ENCODE assay signal across 11 mouse cellular contexts in genomic region chr9:86961663-86962062, GRCm38 (mm10). TPM values are rescaled to one million over a fixed set of nuclear protein-coding genes. Genes with fewer than 3 reads are reported as not detected.
DNase-seq lines count a peak whose midpoint lies in the region; ATAC-seq and TF ChIP-seq lines count a peak whose summit lies in the region.
"Had no signal": no experiment of that assay in that cellular context is flagged by ENCODE, and none has a peak within 500 bp of the region (broad histone marks: within the 10 kb centered on the region; RNA-seq: fewer than 3 reads in every experiment).

No protein-coding gene starts in this region.

- no peaks in the 10 kb centered on the region for H3K36me3 ChIP-seq in lung, embryonic 14.5 days (ENCODE audit: insufficient read depth)
- no peaks in the 10 kb centered on the region for H3K36me3 ChIP-seq in midbrain, embryonic 14.5 days (ENCODE audit: control insufficient read depth, insufficient read depth, low read length)
- H3K36me3 ChIP-seq in liver, postnatal 0 days (replicated peaks; ENCODE audit: insufficient read depth, low read length): no peaks in the 10 kb centered on the region
- H3K36me3 ChIP-seq: heart, embryonic 10.5 days had no signal

- no peaks in the 10 kb centered on the region for H3K9me3 ChIP-seq in lung, embryonic 14.5 days (ENCODE audit: low read depth, low read length)
- H3K9me3 ChIP-seq in midbrain, embryonic 14.5 days (ENCODE audit: control insufficient read depth, low read length): no peaks in the 10 kb centered on the region
- no peaks in the 10 kb centered on the region for H3K9me3 ChIP-seq in liver, postnatal 0 days (ENCODE audit: low read length)
- H3K9me3 ChIP-seq: heart, embryonic 10.5 days had no signal

- intact Hi-C loops in heart, postnatal 36 days (cut with DNase I): no loop called here

- H3K27ac ChIP-seq in lung, embryonic 14.5 days (ENCODE audit: low read depth): no peak overlapping the region
- H3K27ac ChIP-seq in midbrain, embryonic 14.5 days (replicated peaks; ENCODE audit: low read depth, low read length): no peak overlapping the region
- no peak overlapping the region for H3K27ac ChIP-seq in liver, postnatal 0 days (ENCODE audit: low read depth)
- H3K27ac ChIP-seq: heart, embryonic 10.5 days had no signal

- H3K4me3 ChIP-seq in lung, embryonic 14.5 days (ENCODE audit: low read depth, low read length): no peak overlapping the region
- no peak overlapping the region for H3K4me3 ChIP-seq in midbrain, embryonic 14.5 days (replicated peaks; ENCODE audit: low read depth, low read length)
- H3K4me3 ChIP-seq in liver, postnatal 0 days (ENCODE audit: low read depth, low read length): no peak overlapping the region
- H3K4me3 ChIP-seq: heart, embryonic 10.5 days had no signal

- no peaks in the 10 kb centered on the region for H3K27me3 ChIP-seq in lung, embryonic 14.5 days (ENCODE audit: insufficient read depth, low read length)
- no peaks in the 10 kb centered on the region for H3K27me3 ChIP-seq in midbrain, embryonic 14.5 days (ENCODE audit: control insufficient read depth, insufficient read depth, low read length)
- H3K27me3 ChIP-seq in liver, postnatal 0 days (ENCODE audit: insufficient read depth, low read length): no peaks in the 10 kb centered on the region

- DNase-seq in lung, embryonic 14.5 days: peak; percentile 38
- no peak for DNase-seq in lung, postnatal 25 days (ENCODE audit: low spot score)
- peak; percentile 48 to 54 for DNase-seq in adrenal gland, postnatal 36 days
- DNase-seq in gastrocnemius, postnatal 10 days: peak; percentile 43
- peak; percentile 36 to 37 for DNase-seq in right cerebral cortex, postnatal 10 days (ENCODE audit: low spot score in 2 of 2)
- no peak for DNase-seq in heart, postnatal 36 days
- DNase-seq in midbrain, embryonic 14.5 days: no peak
- no peak for DNase-seq in liver, postnatal 0 days
- DNase-seq: kidney, adult 2 months; liver had no signal

- H3K4me2 ChIP-seq in lung, embryonic 14.5 days: no peak overlapping the region
- H3K4me2 ChIP-seq in midbrain, embryonic 14.5 days (ENCODE audit: low read length): no peak overlapping the region
- no peak overlapping the region for H3K4me2 ChIP-seq in liver, postnatal 0 days (ENCODE audit: low read depth, low read length)

- 50% methylated on average over 3 of the region's 3 CpGs for WGBS in lung, embryonic 14.5 days
- 80% methylated on average over 3 of the region's 3 CpGs for WGBS in midbrain, embryonic 14.5 days
- 74% methylated on average over 3 of the region's 3 CpGs for WGBS in liver, postnatal 0 days (ENCODE audit: insufficient replicate concordance)

- no peaks in the 10 kb centered on the region for H3K4me1 ChIP-seq in lung, embryonic 14.5 days (ENCODE audit: insufficient read depth)
- H3K4me1 ChIP-seq in midbrain, embryonic 14.5 days (ENCODE audit: control insufficient read depth, insufficient read depth, low read length): no peaks in the 10 kb centered on the region
- no peaks in the 10 kb centered on the region for H3K4me1 ChIP-seq in liver, postnatal 0 days (ENCODE audit: insufficient read depth)
- H3K4me1 ChIP-seq: heart, embryonic 10.5 days had no signal

- ATAC-seq in lung, embryonic 14.5 days (ENCODE audit: insufficient read depth): no peak
- no peak for ATAC-seq in midbrain, embryonic 14.5 days (ENCODE audit: low FRiP score, low TSS enrichment)
- no peak for ATAC-seq in liver, postnatal 0 days

- no peak for TF ChIP-seq CTCF in lung, embryonic 14.5 days (IDR thresholded peaks at IDR 0.05; ENCODE audit: low read depth)
- TF ChIP-seq CTCF in liver, postnatal 0 days (IDR thresholded peaks at IDR 0.05; ENCODE audit: low read depth): no peak

- TF ChIP-seq EP300 in liver, postnatal 0 days (IDR thresholded peaks at IDR 0.05; ENCODE audit: low read depth): no peak

- no peak overlapping the region for H3K9ac ChIP-seq in lung, embryonic 14.5 days
- H3K9ac ChIP-seq in midbrain, embryonic 14.5 days (replicated peaks; ENCODE audit: low read length): no peak overlapping the region
- H3K9ac ChIP-seq in liver, postnatal 0 days (replicated peaks): no peak overlapping the region

RNA-seq across cellular contexts. Expression of gene Ripply2, which starts 53.7 kb away (rescaled TPM):
- polyA plus RNA-seq in lung, embryonic 14.5 days (2014; fragmentation: Nextera tagmentation; extraction: Ambion mirVana): not detected in 2 replicates
- total RNA-seq in adrenal gland, postnatal 36 days (2021): 1 to 10 TPM in 1 of 2 experiments, under 1 TPM in 1; 0.73 to 1.3 TPM
- total RNA-seq in gastrocnemius, postnatal 10 days (2021): not detected
- total RNA-seq in heart, postnatal 36 days (2021): not detected
- 9.9 and 12.8 TPM in 2 replicates for polyA plus RNA-seq in midbrain, embryonic 14.5 days (2014; fragmentation: Nextera tagmentation; extraction: Ambion mirVana)
- not detected in 2 replicates for polyA plus RNA-seq in liver, postnatal 0 days (2015; fragmentation: Nextera tagmentation; extraction: Ambion mirVana)
- polyA plus RNA-seq: kidney, adult 2 months had no signal

Comparison
In these comparisons a context has a peak if more than half of its experiments do, and no peak if none do; other contexts are left out.
1. DNase-seq: peak in lung, embryonic 14.5 days (single experiment), adrenal gland, postnatal 36 days (2 of 2), gastrocnemius, postnatal 10 days (single experiment) and right cerebral cortex, postnatal 10 days (2 of 2); none in lung, postnatal 25 days (single experiment), heart, postnatal 36 days (0 of 2), midbrain, embryonic 14.5 days (single experiment) and liver, postnatal 0 days (single experiment).